Mouse (Mus musculus) midbrain, embryonic 14.5 days (tissue): Measurements from ENCODE around the gene Sez6. TPM values are rescaled to one million over a fixed set of nuclear protein-coding genes. Genes with fewer than 3 reads are reported as not detected.

ENCODE experiments used
- polyA plus RNA-seq: library from polyadenylated mRNA; unstranded; fragments of >200 nt; fragmentation: Nextera tagmentation; extraction: Ambion mirVana; gene quantifications from 2 replicates; pipeline ENCODE4 v1.2.1, GENCODE M21; 2014

Sez6 gene
- polyA plus RNA-seq, 1 experiment from 2014 or later = 121 TPM

Other genes starting within 250 kb of the Sez6 start
- gene Nufip2, start 244.6 kb upstream of the Sez6 start, polyA plus RNA-seq = 6.2 and 6.8 TPM in 2 replicates
- gene Cryba1, start 205.5 kb upstream of the Sez6 start, polyA plus RNA-seq = 0.41 and 0.69 TPM in 2 replicates
- gene Myo18a, start 167.6 kb upstream of the Sez6 start, polyA plus RNA-seq = 42.3 and 49.7 TPM in 2 replicates
- gene Gm10277, start 143.1 kb upstream of the Sez6 start, polyA plus RNA-seq = 1.0 and 1.6 TPM in 2 replicates
- gene Pipox, start 36.7 kb upstream of the Sez6 start, polyA plus RNA-seq = 4.0 and 4.2 TPM in 2 replicates
- 18.5 and 20.3 TPM in 2 replicates for gene Phf12, start 52.0 kb downstream of the Sez6 start, polyA plus RNA-seq
- 51.3 and 62.5 TPM in 2 replicates for gene Dhrs13, start 101.5 kb downstream of the Sez6 start, polyA plus RNA-seq
- gene Flot2, start 107.1 kb downstream of the Sez6 start, polyA plus RNA-seq = 57.4 and 64.8 TPM in 2 replicates
- gene Eral1, start 149.6 kb downstream of the Sez6 start, polyA plus RNA-seq = 33.2 and 35.8 TPM in 2 replicates
- gene Fam222b, start 163.9 kb downstream of the Sez6 start, polyA plus RNA-seq = 29.3 and 30.4 TPM in 2 replicates
- 68.4 and 103 TPM in 2 replicates for gene Traf4, start 234.8 kb downstream of the Sez6 start, polyA plus RNA-seq
- 3.9 and 4.2 TPM in 2 replicates for gene Nek8, start 245.9 kb downstream of the Sez6 start, polyA plus RNA-seq
- gene Tlcd1, start 245.9 kb downstream of the Sez6 start, polyA plus RNA-seq = 6.4 and 6.9 TPM in 2 replicates